Mouse (Mus musculus) MEL (cell line): ENCODE measurements at regions not wholly inside any gene's neighbourhood (a gene's known extent, or its start where the extent isn't known, plus 50 kb on each side); places are given as distances from the start of the nearest gene placed in this dataset.

ENCODE experiments used
- DNase-seq: peaks from one replicate; pipeline ENCODE4 v3.0.0; 2011; ENCODE audit warnings: low read depth, low spot score
- H3K27ac ChIP-seq: 2 replicates; pipeline ENCODE4 v1.5.1; 2012; ENCODE audit warnings: low read depth, mild to moderate bottlenecking, control low read depth, low read length, moderate library complexity; ENCODE audit not compliant: control insufficient read depth
- H3K27me3 ChIP-seq, 2 experiments: fragments of 150-350 bp in 1 of 2; sonication (generic) in 1 of 2; 2 replicates each; pipeline ENCODE4 v1.6.1; 2012; ENCODE audit warnings: low read length in 2 of 2, mild to moderate bottlenecking in 2 of 2, improper control_type of control experiment in 1 of 2, moderate library complexity in 1 of 2; ENCODE audit not compliant: insufficient read depth in 2 of 2, control insufficient read depth in 1 of 2
- H3K36me3 ChIP-seq, 2 experiments: 2 replicates each; pipeline ENCODE4 v1.6.1; 2012 to 2014; ENCODE audit warnings: low read length in 2 of 2, improper control_type of control experiment in 1 of 2, inconsistent platforms in 1 of 2, mild to moderate bottlenecking in 1 of 2; ENCODE audit not compliant: insufficient read depth in 2 of 2, control insufficient read depth in 1 of 2
- H3K4me1 ChIP-seq, 2 experiments: fragments of 150-350 bp in 1 of 2; sonication (generic) in 1 of 2; 2 replicates each; pipeline ENCODE4 v1.6.1; 2012; ENCODE audit warnings: low read length in 2 of 2, improper control_type of control experiment in 1 of 2, mild to moderate bottlenecking in 1 of 2; ENCODE audit not compliant: insufficient read depth in 2 of 2, control insufficient read depth in 1 of 2
- H3K4me3 ChIP-seq, 2 experiments: fragments of 150-350 bp in 1 of 2; sonication (generic) in 1 of 2; 2 replicates each; pipeline ENCODE4 v1.5.1; 2012; ENCODE audit warnings: low read depth in 2 of 2, low read length in 2 of 2, mild to moderate bottlenecking in 2 of 2, moderate library complexity in 2 of 2, control low read depth in 1 of 2, improper control_type of control experiment in 1 of 2; ENCODE audit not compliant: control insufficient read depth in 1 of 2, insufficient read depth in 1 of 2
- H3K79me2 ChIP-seq: 2 replicates; pipeline ENCODE4 v1.6.1; 2012; ENCODE audit warnings: mild to moderate bottlenecking, low read length, moderate library complexity; ENCODE audit not compliant: control insufficient read depth, poor library complexity, insufficient read depth
- H3K9ac ChIP-seq: 2 replicates; pipeline ENCODE4 v1.6.1; 2012; ENCODE audit warnings: low read depth, mild to moderate bottlenecking, control low read depth, low read length, moderate library complexity; ENCODE audit not compliant: control insufficient read depth, poor library complexity, severe bottlenecking
- H3K9me3 ChIP-seq: fragments of 150-350 bp; sonication (generic); replicated peaks from 2 replicates; pipeline ENCODE4 v1.6.1; 2012; ENCODE audit warnings: mild to moderate bottlenecking, low read length, improper control_type of control experiment, moderate library complexity; ENCODE audit not compliant: insufficient read depth
- CHD1 ChIP-seq: IDR thresholded peaks from 2 replicates; pipeline ENCODE4 v1.6.1; 2012; ENCODE audit warnings: low read depth, mild to moderate bottlenecking, inconsistent platforms, low read length, improper control_type of control experiment
- CTCF ChIP-seq, 3 experiments: IDR thresholded peaks in 2 of 3; conservative IDR thresholded peaks in 1 of 3; 2 replicates each; pipeline ENCODE4 v1.5.1; 2011 to 2012; ENCODE audit warnings: low read length in 3 of 3, low read depth in 2 of 3, mild to moderate bottlenecking in 2 of 3, improper control_type of control experiment in 1 of 3, inconsistent platforms in 1 of 3, mixed read lengths in 1 of 3, moderate library complexity in 1 of 3; ENCODE audit not compliant: control insufficient read depth in 1 of 3, insufficient read depth in 1 of 3, poor library complexity in 1 of 3, severe bottlenecking in 1 of 3
- EP300 ChIP-seq, 2 experiments: IDR thresholded peaks; 2 replicates each; pipeline ENCODE4 v1.6.1; 2011; ENCODE audit warnings: improper control_type of control experiment in 2 of 2, low read length in 2 of 2, low read depth in 1 of 2, mild to moderate bottlenecking in 1 of 2
- ETS1 ChIP-seq: IDR thresholded peaks from 2 replicates; pipeline ENCODE4 v1.6.1; 2012; ENCODE audit warnings: low read depth, mild to moderate bottlenecking, inconsistent platforms, low read length, improper control_type of control experiment, moderate library complexity
- GABPA ChIP-seq: IDR thresholded peaks from 2 replicates; pipeline ENCODE4 v1.6.1; 2012; ENCODE audit warnings: low read depth, mild to moderate bottlenecking, inconsistent platforms, low read length, improper control_type of control experiment, moderate library complexity
- GATA1 ChIP-seq: IDR thresholded peaks from 2 replicates; pipeline ENCODE4 v1.6.1; 2011; ENCODE audit warnings: low read depth, low read length, improper control_type of control experiment
- JUND ChIP-seq: IDR thresholded peaks from 2 replicates; pipeline ENCODE4 v1.6.1; 2011; ENCODE audit warnings: low read depth, mild to moderate bottlenecking, improper control_type of control experiment, low read length
- KAT2A ChIP-seq: conservative IDR thresholded peaks from 2 replicates; pipeline ENCODE4 v1.6.1; 2012; ENCODE audit warnings: low read depth, low read length, improper control_type of control experiment, inconsistent platforms
- MAZ ChIP-seq: IDR thresholded peaks from 2 replicates; pipeline ENCODE4 v1.6.1; 2012; ENCODE audit warnings: low read depth, mild to moderate bottlenecking, inconsistent platforms, low read length, improper control_type of control experiment
- MEF2A ChIP-seq: IDR thresholded peaks from 2 replicates; pipeline ENCODE4 v1.6.1; 2014; ENCODE audit warnings: low read depth, mild to moderate bottlenecking, inconsistent platforms, low read length, improper control_type of control experiment; ENCODE audit not compliant: poor library complexity, insufficient replicate concordance, severe bottlenecking; ENCODE audit errors: extremely low read depth
- MXI1 ChIP-seq: IDR thresholded peaks from 2 replicates; pipeline ENCODE4 v1.6.1; 2011; ENCODE audit warnings: mild to moderate bottlenecking, low read depth, low read length, improper control_type of control experiment
- MYC ChIP-seq: IDR thresholded peaks from 2 replicates; pipeline ENCODE4 v1.6.1; 2011; ENCODE audit warnings: low read depth, mild to moderate bottlenecking, low read length, improper control_type of control experiment, moderate library complexity
- POLR2A ChIP-seq, 2 experiments: IDR thresholded peaks; 2 replicates each; pipeline ENCODE4 v1.6.1; 2011 to 2012; ENCODE audit warnings: low read length in 2 of 2, mild to moderate bottlenecking in 2 of 2, control low read depth in 1 of 2, improper control_type of control experiment in 1 of 2, low read depth in 1 of 2, moderate library complexity in 1 of 2; ENCODE audit not compliant: control insufficient read depth in 1 of 2, insufficient read depth in 1 of 2, poor library complexity in 1 of 2
- POLR2AphosphoS2 ChIP-seq: IDR thresholded peaks from 2 replicates; pipeline ENCODE4 v1.6.1; 2011; ENCODE audit warnings: low read length, improper control_type of control experiment
- POLR2AphosphoS5 ChIP-seq: IDR thresholded peaks from 2 replicates; pipeline ENCODE4 v1.6.1; 2012; ENCODE audit warnings: low read depth, borderline replicate concordance, mild to moderate bottlenecking, inconsistent platforms, low read length, moderate library complexity, mixed read lengths
- RAD21 ChIP-seq: IDR thresholded peaks from 2 replicates; pipeline ENCODE4 v1.6.1; 2011; ENCODE audit warnings: mild to moderate bottlenecking, low read depth, low read length, improper control_type of control experiment
- RCOR1 ChIP-seq: IDR thresholded peaks from 2 replicates; pipeline ENCODE4 v1.6.1; 2012; ENCODE audit warnings: low read depth, mild to moderate bottlenecking, inconsistent platforms, low read length, improper control_type of control experiment
- SIN3A ChIP-seq: IDR thresholded peaks from 2 replicates; pipeline ENCODE4 v1.6.1; 2012; ENCODE audit warnings: low read length, improper control_type of control experiment, inconsistent platforms
- SMC3 ChIP-seq: IDR thresholded peaks from 2 replicates; pipeline ENCODE4 v1.6.1; 2011; ENCODE audit warnings: low read depth, low read length, improper control_type of control experiment
- TAL1 ChIP-seq: IDR thresholded peaks from 2 replicates; pipeline ENCODE4 v1.6.1; 2012; ENCODE audit warnings: mild to moderate bottlenecking, inconsistent platforms, low read length, moderate library complexity, mixed read lengths
- TCF12 ChIP-seq: IDR thresholded peaks from 2 replicates; pipeline ENCODE4 v1.6.1; 2014; ENCODE audit warnings: low read depth, mild to moderate bottlenecking, inconsistent platforms, low read length, improper control_type of control experiment, moderate library complexity
- USF1 ChIP-seq: IDR thresholded peaks from 2 replicates; pipeline ENCODE4 v1.6.1; 2014; ENCODE audit warnings: low read depth, mild to moderate bottlenecking, inconsistent platforms, low read length, improper control_type of control experiment, moderate library complexity
- ZC3H11A ChIP-seq: IDR thresholded peaks from 2 replicates; pipeline ENCODE4 v1.6.1; 2012; ENCODE audit warnings: low read depth, mild to moderate bottlenecking, inconsistent platforms, low read length, improper control_type of control experiment
- ZKSCAN1 ChIP-seq: IDR thresholded peaks from 2 replicates; pipeline ENCODE4 v1.6.1; 2012; ENCODE audit warnings: low read depth, mild to moderate bottlenecking, inconsistent platforms, low read length, improper control_type of control experiment, moderate library complexity
- ZNF384 ChIP-seq: IDR thresholded peaks from 2 replicates; pipeline ENCODE4 v1.6.1; 2012; ENCODE audit warnings: low read depth, mild to moderate bottlenecking, inconsistent platforms, low read length, improper control_type of control experiment

GRCm38 (mm10) chr13:29040331-29040730, 86.8 kb upstream of the Sox4 start:
- TF ChIP-seq ZNF384 (no peak), JUND (no peak), KAT2A (no peak), SIN3A (no peak), CHD1 (no peak), ETS1 (no peak), TAL1 (no peak), POLR2AphosphoS2 (no peak), POLR2AphosphoS5 (no peak), RAD21 (no peak)
- TF ChIP-seq, all 39 proteins: peak for 0
- H3K4me3 ChIP-seq = no peak overlapping the region
- no peaks in the 10 kb centered on the region for H3K9me3 ChIP-seq
- no peaks in the 10 kb centered on the region for H3K27me3 ChIP-seq
- H3K27ac ChIP-seq = no peak overlapping the region
- no peak overlapping the region for H3K9ac ChIP-seq
- H3K36me3 ChIP-seq = no peaks in the 10 kb centered on the region
- H3K79me2 ChIP-seq = no peaks in the 10 kb centered on the region
- no peak for DNase-seq
- no peaks in the 10 kb centered on the region for H3K4me1 ChIP-seq

- no peaks in the 10 kb centered on the region for H3K9me3 ChIP-seq
- no peaks in the 10 kb centered on the region for H3K79me2 ChIP-seq
- no peak for DNase-seq
- H3K4me3 ChIP-seq = no peak overlapping the region
- H3K4me1 ChIP-seq = no peaks in the 10 kb centered on the region
- no peak overlapping the region for H3K27ac ChIP-seq
- H3K9ac ChIP-seq = no peak overlapping the region
- H3K36me3 ChIP-seq = no peaks in the 10 kb centered on the region
- TF ChIP-seq MEF2A = no peak
- no peak for TF ChIP-seq MXI1
- TF ChIP-seq ETS1 = no peak
- no peak for TF ChIP-seq KAT2A
- no peak for TF ChIP-seq MAZ
- no peak for TF ChIP-seq EP300 (IDR thresholded peaks at IDR 0.05; ENCODE audit: low read depth in 1 of 2, low read length in 2 of 2)
- no peak for TF ChIP-seq POLR2AphosphoS5
- TF ChIP-seq POLR2A (IDR thresholded peaks at IDR 0.05; ENCODE audit: control insufficient read depth in 1 of 2, insufficient read depth in 1 of 2, low read depth in 1 of 2, low read length in 2 of 2, poor library complexity in 1 of 2) = no peak
- no peak for TF ChIP-seq RCOR1
- TF ChIP-seq, all 39 proteins: peak for 0
- no peaks in the 10 kb centered on the region for H3K27me3 ChIP-seq
Measured at GRCm38 (mm10) chr13:29034904-29035303, 81.4 kb upstream of the Sox4 start.

- Histone ChIP-seq H3K9ac (no peak overlapping the region), H3K27me3 (no peaks in the 10 kb centered on the region), H3K36me3 (no peaks in the 10 kb centered on the region), H3K4me1 (no peaks in the 10 kb centered on the region), H3K79me2 (no peaks in the 10 kb centered on the region), H3K9me3 (no peaks in the 10 kb centered on the region), H3K27ac (no peak overlapping the region), H3K4me3 (no peak overlapping the region)
- no peak for TF ChIP-seq KAT2A
- no peak for TF ChIP-seq CTCF (IDR thresholded peaks at IDR 0.05 in 2 of 3, conservative IDR thresholded peaks at IDR 0.05 in 1 of 3; ENCODE audit: control insufficient read depth in 1 of 3, insufficient read depth in 1 of 3, low read depth in 2 of 3, low read length in 3 of 3, poor library complexity in 1 of 3, severe bottlenecking in 1 of 3)
- TF ChIP-seq ZKSCAN1 = no peak
- TF ChIP-seq MXI1 = no peak
- no peak for TF ChIP-seq ETS1
- TF ChIP-seq GABPA = no peak
- no peak for TF ChIP-seq GATA1
- no peak for TF ChIP-seq POLR2AphosphoS2
- no peak for TF ChIP-seq MYC
- no peak for TF ChIP-seq TCF12
- no peak for TF ChIP-seq CHD1
- no peak for TF ChIP-seq POLR2A (IDR thresholded peaks at IDR 0.05; ENCODE audit: control insufficient read depth in 1 of 2, insufficient read depth in 1 of 2, low read depth in 1 of 2, low read length in 2 of 2, poor library complexity in 1 of 2)
- no peak for TF ChIP-seq SMC3
- TF ChIP-seq USF1 = no peak
- no peak for TF ChIP-seq ZC3H11A
- TF ChIP-seq ZNF384 = no peak
- no peak for DNase-seq
Measured at GRCm38 (mm10) chr13:29034444-29034843, 80.9 kb upstream of the Sox4 start.
